In genomic region chr16:6791655-6792054, GRCm38 (mm10) we compare ENCODE assay signal across 8 mouse cellular contexts.
DNase-seq lines count a peak whose midpoint lies in the region; ATAC-seq and TF ChIP-seq lines count a peak whose summit lies in the region.

No protein-coding gene starts in this region.

- peak; percentile 27 to 66 for DNase-seq in heart, adult 18-20 months
- DNase-seq in heart, postnatal 25 days (ENCODE audit: low spot score), result no peak
- DNase-seq in cerebellum, adult 18-20 months, result peak; percentile 75 to 81
- peak; percentile 57 for DNase-seq in hindlimb bud, embryonic 11.5 days (ENCODE audit: extremely low spot score, low read depth, low spot score)
- peak; percentile 75 to 77 for DNase-seq in left cerebral cortex, adult 18-20 months (ENCODE audit: low spot score in 2 of 2)
- DNase-seq in stomach, postnatal 0 days (ENCODE audit: low spot score), result peak; percentile 51

- no peak overlapping the region for H3K9ac ChIP-seq in forebrain, embryonic 16.5 days (replicated peaks; ENCODE audit: low read depth, low read length)
- H3K9ac ChIP-seq in midbrain, embryonic 12.5 days (replicated peaks), result no peak overlapping the region
- no peak overlapping the region for H3K9ac ChIP-seq in stomach, postnatal 0 days (ENCODE audit: low read length)

- ATAC-seq in forebrain, embryonic 16.5 days, result peak; percentile 68; the same call in 1 of the 2 replicates
- ATAC-seq in midbrain, embryonic 12.5 days (ENCODE audit: low FRiP score, low read depth), result peak; percentile 56; the same call in 1 of the 2 replicates
- no peak for ATAC-seq in stomach, postnatal 0 days (ENCODE audit: low FRiP score, low TSS enrichment)

- 12% methylated on average over 9 of the region's 9 CpGs for WGBS in forebrain, embryonic 16.5 days
- 12% methylated on average over 9 of the region's 9 CpGs for whole genome bisulfite sequencing in midbrain, embryonic 12.5 days
- WGBS in stomach, postnatal 0 days, result 13% methylated on average over 9 of the region's 9 CpGs

- no peak overlapping the region for H3K27ac ChIP-seq in forebrain, embryonic 16.5 days (ENCODE audit: low read length)
- no peak overlapping the region for H3K27ac ChIP-seq in midbrain, embryonic 12.5 days (replicated peaks)
- H3K27ac ChIP-seq in stomach, postnatal 0 days (replicated peaks), result no peak overlapping the region

- intact Hi-C loops in heart, postnatal 25 days (cut with DNase I), result loop anchor here (10.0 kb wide), 1 partner anchor 287 kb away; no protein-coding TSS in a partner anchor

- H3K4me2 ChIP-seq in forebrain, embryonic 16.5 days (ENCODE audit: low read length), result no peak overlapping the region
- no peak overlapping the region for H3K4me2 ChIP-seq in midbrain, embryonic 12.5 days (replicated peaks)
- no peak overlapping the region for H3K4me2 ChIP-seq in stomach, postnatal 0 days (replicated peaks; ENCODE audit: low read depth)

- H3K4me3 ChIP-seq in forebrain, embryonic 16.5 days (replicated peaks; ENCODE audit: low read length), result no peak overlapping the region
- no peak overlapping the region for H3K4me3 ChIP-seq in midbrain, embryonic 12.5 days
- no peak overlapping the region for H3K4me3 ChIP-seq in stomach, postnatal 0 days (ENCODE audit: low read depth, low read length)

- TF ChIP-seq EP300 in stomach, postnatal 0 days (optimal IDR thresholded peaks at IDR 0.05), result no peak

- peaks cover 3% of the 10 kb centered on the region; the same call in 1 of the 2 replicates for H3K4me1 ChIP-seq in forebrain, embryonic 16.5 days (replicated peaks; ENCODE audit: control insufficient read depth, insufficient read depth, low read length)
- H3K4me1 ChIP-seq in midbrain, embryonic 12.5 days, result no peaks in the 10 kb centered on the region
- H3K4me1 ChIP-seq in stomach, postnatal 0 days (replicated peaks; ENCODE audit: control insufficient read depth, insufficient read depth), result no peaks in the 10 kb centered on the region

- H3K27me3 ChIP-seq in forebrain, embryonic 16.5 days (replicated peaks; ENCODE audit: control insufficient read depth, insufficient read depth, low read length), result no peaks in the 10 kb centered on the region
- H3K27me3 ChIP-seq in midbrain, embryonic 12.5 days, result no peaks in the 10 kb centered on the region
- no peaks in the 10 kb centered on the region for H3K27me3 ChIP-seq in stomach, postnatal 0 days (ENCODE audit: control insufficient read depth, insufficient read depth, low read length)

- peak; percentile 79 for TF ChIP-seq CTCF in stomach, postnatal 0 days (IDR thresholded peaks at IDR 0.05; ENCODE audit: low read depth)

- no peaks in the 10 kb centered on the region for H3K36me3 ChIP-seq in forebrain, embryonic 16.5 days (ENCODE audit: control insufficient read depth, insufficient read depth)
- H3K36me3 ChIP-seq in midbrain, embryonic 12.5 days, result no peaks in the 10 kb centered on the region
- H3K36me3 ChIP-seq in stomach, postnatal 0 days (ENCODE audit: control insufficient read depth, insufficient read depth, low read length), result no peaks in the 10 kb centered on the region

- no peaks in the 10 kb centered on the region for H3K9me3 ChIP-seq in forebrain, embryonic 16.5 days (ENCODE audit: control insufficient read depth, low read length)
- H3K9me3 ChIP-seq in midbrain, embryonic 12.5 days, result no peaks in the 10 kb centered on the region
- no peaks in the 10 kb centered on the region for H3K9me3 ChIP-seq in stomach, postnatal 0 days (ENCODE audit: control insufficient read depth, low read length)
